Mouse (Mus musculus): Measurements from ENCODE around the gene Ccser2.

Gene Ccser2

GRCm38 (mm10) chr14:36952142-36952541, 16.4 kb downstream of the Ccser2 start:
- no peak for DNase-seq (ENCODE audit: extremely low read depth, insufficient read length, low spot score)

GRCm38 (mm10) chr14:36942716-36943115, 25.9 kb downstream of the Ccser2 start:
- no peak for DNase-seq (ENCODE audit: extremely low read depth, insufficient read length, low spot score)

GRCm38 (mm10) chr14:36937941-36938340, 30.6 kb downstream of the Ccser2 start:
- no peak for DNase-seq (ENCODE audit: extremely low read depth, insufficient read length, low spot score)

GRCm38 (mm10) chr14:36937080-36937878, 31.3 kb downstream of the Ccser2 start:
- DNase-seq (ENCODE audit: extremely low read depth, insufficient read length, low spot score): no peak

GRCm38 (mm10) chr14:36932638-36933382, 35.8 kb downstream of the Ccser2 start:
- no peak for DNase-seq (ENCODE audit: extremely low read depth, insufficient read length, low spot score)

- no peak for DNase-seq (ENCODE audit: extremely low read depth, insufficient read length, low spot score)
These were observed 36.5 kb downstream of the Ccser2 start for GRCm38 (mm10) chr14:36932038-36932437.

GRCm38 (mm10) chr14:36923383-36923782, 45.2 kb downstream of the Ccser2 start:
- DNase-seq (ENCODE audit: extremely low read depth, insufficient read length, low spot score): no peak

GRCm38 (mm10) chr14:36921346-36922049, 47.1 kb downstream of the Ccser2 start:
- no peak for DNase-seq (ENCODE audit: extremely low read depth, insufficient read length, low spot score)

- DNase-seq (ENCODE audit: extremely low read depth, insufficient read length, low spot score): no peak
These were observed 48.7 kb downstream of the Ccser2 start for GRCm38 (mm10) chr14:36919886-36920285.

- DNase-seq (ENCODE audit: extremely low read depth, insufficient read length, low spot score): peak; percentile 56
These were observed 49.4 kb downstream of the Ccser2 start for GRCm38 (mm10) chr14:36919146-36919545.

- no peak for DNase-seq (ENCODE audit: extremely low read depth, insufficient read length, low spot score)
These were observed 53.4 kb downstream of the Ccser2 start for GRCm38 (mm10) chr14:36915203-36915602.

- DNase-seq (ENCODE audit: extremely low read depth, insufficient read length, low spot score): no peak
These were observed 54.0 kb downstream of the Ccser2 start for GRCm38 (mm10) chr14:36914473-36915005.

GRCm38 (mm10) chr14:36911738-36912137, 56.8 kb downstream of the Ccser2 start:
- no peak for DNase-seq (ENCODE audit: extremely low read depth, insufficient read length, low spot score)

GRCm38 (mm10) chr14:36905809-36906522, 62.6 kb downstream of the Ccser2 start:
- no peak for DNase-seq (ENCODE audit: extremely low read depth, insufficient read length, low spot score)

GRCm38 (mm10) chr14:36904206-36904605, 64.4 kb downstream of the Ccser2 start:
- no peak for DNase-seq (ENCODE audit: extremely low read depth, insufficient read length, low spot score)

GRCm38 (mm10) chr14:36900883-36901282, 67.7 kb downstream of the Ccser2 start:
- no peak for DNase-seq (ENCODE audit: extremely low read depth, insufficient read length, low spot score)

GRCm38 (mm10) chr14:36894701-36895100, 73.9 kb downstream of the Ccser2 start:
- no peak for DNase-seq (ENCODE audit: extremely low read depth, insufficient read length, low spot score)

GRCm38 (mm10) chr14:36892762-36893358, 75.7 kb downstream of the Ccser2 start:
- DNase-seq (ENCODE audit: extremely low read depth, insufficient read length, low spot score): no peak

GRCm38 (mm10) chr14:36890130-36890529, 78.4 kb downstream of the Ccser2 start:
- DNase-seq (ENCODE audit: extremely low read depth, insufficient read length, low spot score): no peak

- DNase-seq (ENCODE audit: extremely low read depth, insufficient read length, low spot score): peak; percentile 14
These were observed 82.9 kb downstream of the Ccser2 start for GRCm38 (mm10) chr14:36885680-36886079.
